Mouse (Mus musculus): ENCODE measurements at regions not wholly inside any gene's neighbourhood (a gene's known extent, or its start where the extent isn't known, plus 50 kb on each side); places are given as distances from the start of the nearest gene placed in this dataset.

GRCm38 (mm10) chr11:26826194-26826593, 232.4 kb upstream of the Vrk2 start:
- 75% methylated on average over 3 of the region's 3 CpGs for WGBS
- H3K36me3 ChIP-seq (ENCODE audit: control insufficient read depth, insufficient read depth, low read length), result no peaks in the 10 kb centered on the region
- no peaks in the 10 kb centered on the region for H3K27me3 ChIP-seq (replicated peaks; ENCODE audit: control insufficient read depth, insufficient read depth, low read length)
- H3K4me1 ChIP-seq (ENCODE audit: control insufficient read depth, insufficient read depth, low read length), result no peaks in the 10 kb centered on the region
- H3K27ac ChIP-seq (ENCODE audit: low read length), result no peak overlapping the region
- no peak overlapping the region for H3K4me3 ChIP-seq (ENCODE audit: low read length)
- H3K9me3 ChIP-seq (ENCODE audit: control insufficient read depth, low read length), result no peaks in the 10 kb centered on the region
- H3K4me2 ChIP-seq (ENCODE audit: low read depth, low read length), result no peak overlapping the region
- ATAC-seq, result no peak
- H3K9ac ChIP-seq (ENCODE audit: low read depth, low read length), result no peak overlapping the region

GRCm38 (mm10) chr11:26824080-26824727, 230.4 kb upstream of the Vrk2 start:
- Histone ChIP-seq H3K9me3 (ENCODE audit: control insufficient read depth, low read length) (no peaks in the 10 kb centered on the region), H3K4me1 (ENCODE audit: control insufficient read depth, insufficient read depth, low read length) (no peaks in the 10 kb centered on the region), H3K36me3 (ENCODE audit: control insufficient read depth, insufficient read depth, low read length) (no peaks in the 10 kb centered on the region), H3K27me3 (replicated peaks; ENCODE audit: control insufficient read depth, insufficient read depth, low read length) (no peaks in the 10 kb centered on the region), H3K27ac (ENCODE audit: low read length) (no peak overlapping the region), H3K4me3 (ENCODE audit: low read length) (no peak overlapping the region), H3K4me2 (ENCODE audit: low read depth, low read length) (no peak overlapping the region), H3K9ac (ENCODE audit: low read depth, low read length) (no peak overlapping the region)
- no peak for ATAC-seq
- 79% methylated on average over 8 of the region's 8 CpGs for WGBS

DNA sequence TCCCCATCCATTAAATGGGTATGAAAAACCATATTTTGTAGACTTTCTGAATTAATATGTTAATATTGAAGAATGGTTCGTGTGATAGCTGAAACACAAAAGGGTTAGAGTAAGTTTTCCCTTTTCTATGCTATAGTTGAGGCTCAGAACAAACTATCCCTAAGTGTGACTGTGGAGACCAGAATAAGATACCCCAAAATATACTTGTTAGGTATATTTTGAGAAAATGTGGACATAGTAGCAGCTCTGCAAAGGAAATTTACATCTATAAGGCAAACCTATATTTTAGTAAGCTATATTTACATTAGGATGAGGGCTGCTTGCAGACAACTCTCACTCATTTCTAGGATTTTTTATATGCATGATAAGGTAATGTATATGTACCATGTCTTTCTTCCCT, 227.3 kb upstream of the Vrk2 start:
- no peaks in the 10 kb centered on the region for H3K9me3 ChIP-seq (ENCODE audit: control insufficient read depth, low read length)
- H3K4me3 ChIP-seq (ENCODE audit: low read length), result no peak overlapping the region
- WGBS, result 55% methylated on average over 1 of the region's 1 CpGs
- no peak overlapping the region for H3K4me2 ChIP-seq (ENCODE audit: low read depth, low read length)
- H3K4me1 ChIP-seq (ENCODE audit: control insufficient read depth, insufficient read depth, low read length), result no peaks in the 10 kb centered on the region
- no peaks in the 10 kb centered on the region for H3K27me3 ChIP-seq (replicated peaks; ENCODE audit: control insufficient read depth, insufficient read depth, low read length)
- no peak overlapping the region for H3K27ac ChIP-seq (ENCODE audit: low read length)
- H3K9ac ChIP-seq (ENCODE audit: low read depth, low read length), result no peak overlapping the region
- no peak for ATAC-seq
- no peaks in the 10 kb centered on the region for H3K36me3 ChIP-seq (ENCODE audit: control insufficient read depth, insufficient read depth, low read length)

DNA sequence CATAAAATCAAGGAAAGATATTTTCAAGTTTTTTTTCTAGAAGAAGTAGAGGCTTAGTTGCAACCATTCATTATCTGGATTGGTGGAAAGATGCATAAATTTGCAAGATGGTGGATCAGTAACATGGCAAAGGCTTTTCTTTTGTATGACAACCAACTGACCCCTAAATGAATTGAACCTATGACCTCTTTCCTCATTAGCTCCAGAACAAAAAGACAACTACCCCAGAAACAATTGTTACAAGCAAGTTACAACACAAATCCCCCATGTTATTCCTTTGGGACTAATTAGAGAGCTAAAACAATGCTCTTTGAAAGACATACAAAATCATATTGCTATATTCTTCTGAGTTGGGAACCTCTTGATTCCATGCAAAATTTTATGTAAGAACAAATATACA, 223.5 kb upstream of the Vrk2 start:
- ATAC-seq, result no peak
- Histone ChIP-seq H3K36me3 (ENCODE audit: control insufficient read depth, insufficient read depth, low read length) (no peaks in the 10 kb centered on the region), H3K4me2 (ENCODE audit: low read depth, low read length) (no peak overlapping the region), H3K27ac (ENCODE audit: low read length) (no peak overlapping the region), H3K4me3 (ENCODE audit: low read length) (no peak overlapping the region), H3K27me3 (replicated peaks; ENCODE audit: control insufficient read depth, insufficient read depth, low read length) (no peaks in the 10 kb centered on the region), H3K4me1 (ENCODE audit: control insufficient read depth, insufficient read depth, low read length) (no peaks in the 10 kb centered on the region), H3K9me3 (ENCODE audit: control insufficient read depth, low read length) (no peaks in the 10 kb centered on the region), H3K9ac (ENCODE audit: low read depth, low read length) (no peak overlapping the region)

DNA sequence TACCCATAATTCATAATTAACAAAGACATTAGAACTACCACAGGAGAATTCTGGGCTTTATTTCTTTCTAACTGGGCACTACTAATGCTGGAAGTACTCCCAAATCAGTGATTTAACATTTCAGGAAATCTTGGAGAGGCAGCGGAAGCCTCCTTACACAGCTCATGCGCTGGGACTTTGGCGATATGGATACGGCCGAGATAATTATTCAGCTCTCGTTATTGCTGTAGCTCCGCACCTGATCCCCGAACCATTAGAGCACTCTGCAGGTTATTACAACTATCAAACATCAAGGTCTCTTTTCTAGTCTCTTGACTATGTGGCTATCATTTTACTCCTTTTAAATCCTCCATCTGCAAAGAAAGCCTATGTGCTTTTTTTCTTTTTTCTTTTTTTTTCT, 221.3 kb upstream of the Vrk2 start:
- no peaks in the 10 kb centered on the region for H3K27me3 ChIP-seq (replicated peaks; ENCODE audit: control insufficient read depth, insufficient read depth, low read length)
- no peak overlapping the region for H3K4me3 ChIP-seq (ENCODE audit: low read length)
- no peaks in the 10 kb centered on the region for H3K4me1 ChIP-seq (ENCODE audit: control insufficient read depth, insufficient read depth, low read length)
- no peaks in the 10 kb centered on the region for H3K9me3 ChIP-seq (ENCODE audit: control insufficient read depth, low read length)
- H3K27ac ChIP-seq (ENCODE audit: low read length), result no peak overlapping the region
- H3K4me2 ChIP-seq (ENCODE audit: low read depth, low read length), result no peak overlapping the region
- ATAC-seq, result no peak
- H3K9ac ChIP-seq (ENCODE audit: low read depth, low read length), result no peak overlapping the region
- 81% methylated on average over 8 of the region's 8 CpGs for WGBS
- no peaks in the 10 kb centered on the region for H3K36me3 ChIP-seq (ENCODE audit: control insufficient read depth, insufficient read depth, low read length)

DNA sequence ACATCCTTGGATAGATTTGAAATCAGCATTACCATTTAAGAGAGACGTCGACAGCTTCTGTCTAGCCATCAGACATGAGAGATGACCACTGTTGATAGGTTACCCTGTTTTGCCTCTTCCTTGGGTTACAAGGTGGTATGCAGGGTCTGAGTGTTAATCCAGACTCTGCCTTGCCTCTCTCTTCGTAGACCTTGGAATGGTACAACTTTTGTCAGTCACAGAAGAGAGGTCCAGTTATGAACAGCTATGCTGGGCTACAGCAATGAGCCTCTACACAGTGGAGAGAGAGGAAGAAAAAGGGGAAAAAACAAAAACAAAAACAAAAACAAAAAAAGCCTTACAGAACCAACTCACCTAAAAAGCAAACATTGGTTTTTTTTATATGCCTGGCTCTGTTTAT, 220.8 kb upstream of the Vrk2 start:
- Histone ChIP-seq H3K27ac (ENCODE audit: low read length) (no peak overlapping the region), H3K27me3 (replicated peaks; ENCODE audit: control insufficient read depth, insufficient read depth, low read length) (no peaks in the 10 kb centered on the region), H3K4me1 (ENCODE audit: control insufficient read depth, insufficient read depth, low read length) (no peaks in the 10 kb centered on the region), H3K4me2 (ENCODE audit: low read depth, low read length) (no peak overlapping the region), H3K9ac (ENCODE audit: low read depth, low read length) (no peak overlapping the region), H3K36me3 (ENCODE audit: control insufficient read depth, insufficient read depth, low read length) (no peaks in the 10 kb centered on the region), H3K9me3 (ENCODE audit: control insufficient read depth, low read length) (no peaks in the 10 kb centered on the region), H3K4me3 (ENCODE audit: low read length) (no peak overlapping the region)
- no peak for ATAC-seq
- 85% methylated on average over 3 of the region's 3 CpGs for WGBS

DNA sequence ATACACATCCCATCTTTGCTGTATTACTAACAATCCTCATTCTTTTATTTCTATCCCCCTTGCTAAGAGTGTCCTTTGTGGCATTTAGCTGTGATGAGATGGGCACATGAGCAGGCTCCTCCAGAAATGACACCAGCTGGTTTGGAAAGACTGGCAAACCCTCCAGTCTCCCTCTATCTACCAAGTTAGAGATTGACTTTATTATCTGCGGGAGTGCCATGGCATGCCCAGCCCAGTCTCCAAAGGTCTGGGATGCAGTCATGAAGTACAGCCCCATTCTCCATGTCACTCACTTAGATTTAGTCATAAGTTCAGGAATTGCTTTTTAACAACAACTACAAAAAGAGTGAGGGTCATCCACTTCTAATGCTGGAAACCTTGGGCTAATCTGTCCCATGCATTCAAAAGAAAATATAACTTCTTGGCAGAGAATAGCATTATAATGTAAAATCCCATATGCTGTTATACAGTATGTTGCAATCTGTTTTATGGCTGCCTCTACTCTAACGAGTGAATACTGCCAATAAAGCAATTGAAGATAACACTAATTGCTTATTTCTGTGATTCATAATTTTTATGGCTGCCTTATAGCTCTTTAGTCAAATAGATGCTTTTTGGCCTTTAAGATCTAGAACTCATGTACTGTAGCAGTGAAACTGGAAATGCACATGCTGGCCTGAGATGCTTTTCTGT, 208.6 kb upstream of the Vrk2 start:
- no peak overlapping the region for H3K4me3 ChIP-seq (ENCODE audit: low read length)
- no peaks in the 10 kb centered on the region for H3K27me3 ChIP-seq (replicated peaks; ENCODE audit: control insufficient read depth, insufficient read depth, low read length)
- H3K36me3 ChIP-seq (ENCODE audit: control insufficient read depth, insufficient read depth, low read length), result no peaks in the 10 kb centered on the region
- no peak overlapping the region for H3K9ac ChIP-seq (ENCODE audit: low read depth, low read length)
- no peak overlapping the region for H3K4me2 ChIP-seq (ENCODE audit: low read depth, low read length)
- no peaks in the 10 kb centered on the region; the same call in 1 of the 2 replicates for H3K4me1 ChIP-seq (ENCODE audit: control insufficient read depth, insufficient read depth, low read length)
- no peaks in the 10 kb centered on the region for H3K9me3 ChIP-seq (ENCODE audit: control insufficient read depth, low read length)
- WGBS, result 55% methylated on average over 2 of the region's 2 CpGs
- H3K27ac ChIP-seq (ENCODE audit: low read length), result no peak overlapping the region
- ATAC-seq, result peak; percentile 97

GRCm38 (mm10) chr11:26800296-26800695, 206.5 kb upstream of the Vrk2 start:
- WGBS, result 64% methylated on average over 2 of the region's 2 CpGs
- H3K9ac ChIP-seq (ENCODE audit: low read depth, low read length), result no peak overlapping the region
- H3K4me1 ChIP-seq (ENCODE audit: control insufficient read depth, insufficient read depth, low read length), result no peaks in the 10 kb centered on the region; the same call in 1 of the 2 replicates
- H3K9me3 ChIP-seq (ENCODE audit: control insufficient read depth, low read length), result no peaks in the 10 kb centered on the region
- no peak overlapping the region for H3K4me3 ChIP-seq (ENCODE audit: low read length)
- H3K27ac ChIP-seq (ENCODE audit: low read length), result no peak overlapping the region
- no peaks in the 10 kb centered on the region for H3K36me3 ChIP-seq (ENCODE audit: control insufficient read depth, insufficient read depth, low read length)
- ATAC-seq, result no peak
- no peak overlapping the region for H3K4me2 ChIP-seq (ENCODE audit: low read depth, low read length)
- no peaks in the 10 kb centered on the region for H3K27me3 ChIP-seq (replicated peaks; ENCODE audit: control insufficient read depth, insufficient read depth, low read length)

GRCm38 (mm10) chr11:26794629-26794966, 200.8 kb upstream of the Vrk2 start:
- Histone ChIP-seq H3K9ac (ENCODE audit: low read depth, low read length) (no peak overlapping the region), H3K27ac (ENCODE audit: low read length) (no peak overlapping the region), H3K9me3 (ENCODE audit: control insufficient read depth, low read length) (no peaks in the 10 kb centered on the region), H3K27me3 (replicated peaks; ENCODE audit: control insufficient read depth, insufficient read depth, low read length) (no peaks in the 10 kb centered on the region), H3K4me2 (ENCODE audit: low read depth, low read length) (no peak overlapping the region), H3K4me3 (ENCODE audit: low read length) (no peak overlapping the region), H3K4me1 (ENCODE audit: control insufficient read depth, insufficient read depth, low read length) (no peaks in the 10 kb centered on the region), H3K36me3 (ENCODE audit: control insufficient read depth, insufficient read depth, low read length) (no peaks in the 10 kb centered on the region)
- 81% methylated on average over 3 of the region's 3 CpGs for WGBS
- no peak for ATAC-seq

All from intestine, embryonic 16.5 days (tissue).